Mouse (Mus musculus) CH12F3 (cell line): ENCODE measurements around the gene Elp4.

ENCODE experiments used
- in situ Hi-C: fragments of 300-500 bp; cut with MboI; formaldehyde crosslinking; loops from 2 replicates; pipeline ENCODE4 v1.14.3; 2020; ENCODE audit warnings: low sequenced_read_pairs

The Elp4 gene

DNA sequence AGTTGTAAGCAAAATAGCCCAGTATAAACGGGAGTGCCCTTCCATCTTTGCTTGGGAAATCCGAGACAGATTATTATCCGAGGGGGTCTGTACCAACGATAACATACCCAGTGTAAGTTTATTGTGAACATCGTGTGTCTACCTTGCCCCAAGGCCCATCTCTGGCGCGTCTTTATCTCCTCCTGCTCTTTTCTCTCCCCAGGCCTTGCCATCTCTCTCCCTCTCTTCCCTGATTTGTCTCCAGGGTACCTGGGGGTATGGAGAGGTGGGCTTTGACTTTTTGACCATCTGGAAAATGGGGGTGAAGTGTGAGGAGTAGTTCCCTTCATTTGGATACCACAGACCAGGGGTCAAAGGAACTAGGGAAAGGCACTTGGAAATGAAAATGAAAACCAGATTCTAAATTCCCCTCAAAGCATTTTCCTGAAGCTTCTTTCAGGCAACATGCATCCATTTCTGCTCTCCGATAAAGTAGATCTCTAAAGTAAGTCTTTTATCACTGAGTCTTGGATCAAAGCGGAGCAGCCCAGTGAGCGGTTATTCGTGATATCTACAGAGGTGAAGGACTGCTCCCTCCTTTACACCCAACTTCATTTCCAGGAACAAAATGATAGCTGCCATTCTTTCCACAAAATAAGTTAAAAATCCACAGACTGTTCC, 219.2 kb downstream of the Elp4 start:
- in situ Hi-C loops, result no loop called here

DNA sequence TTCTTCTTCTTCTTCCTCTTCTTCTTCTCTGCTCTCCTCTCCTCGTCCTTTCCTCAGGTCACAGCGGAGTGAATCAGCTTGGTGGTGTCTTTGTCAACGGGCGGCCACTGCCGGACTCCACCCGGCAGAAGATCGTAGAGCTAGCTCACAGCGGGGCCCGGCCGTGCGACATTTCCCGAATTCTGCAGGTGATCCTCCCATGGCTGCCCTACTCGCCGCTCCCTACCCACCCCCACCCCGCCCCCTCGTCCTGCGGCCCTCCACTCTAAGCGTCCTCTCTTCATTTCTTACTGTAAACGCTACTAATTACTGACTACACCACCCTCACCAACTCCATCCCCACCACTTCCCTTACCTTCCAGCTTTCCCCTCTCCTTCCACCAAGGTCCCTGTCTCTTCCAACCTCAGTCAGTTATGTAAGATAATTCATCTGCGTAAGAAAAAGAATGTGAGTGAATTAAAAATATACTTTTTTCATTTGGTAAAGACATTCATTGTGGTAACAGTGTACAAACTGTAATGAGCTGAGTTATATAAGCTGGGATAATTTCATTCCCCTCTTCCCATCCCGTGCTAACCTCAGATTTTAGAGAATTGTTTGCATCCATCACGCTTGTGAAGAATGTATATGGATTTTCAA, 220.5 kb downstream of the Elp4 start:
- in situ Hi-C loops, result no loop called here

- in situ Hi-C loops, result no loop called here
These were observed 221.6 kb downstream of the Elp4 start for GRCm38 (mm10) chr2:105682634-105683351.

- in situ Hi-C loops, result no loop called here
These were observed 222.3 kb downstream of the Elp4 start for GRCm38 (mm10) chr2:105682011-105682501.

GRCm38 (mm10) chr2:105680999-105681710, 223.2 kb downstream of the Elp4 start:
- in situ Hi-C loops, result no loop called here

- in situ Hi-C loops, result no loop called here
These were observed 224.0 kb downstream of the Elp4 start for GRCm38 (mm10) chr2:105680146-105680998.

GRCm38 (mm10) chr2:105679331-105679730, 225.0 kb downstream of the Elp4 start:
- in situ Hi-C loops, result no loop called here

GRCm38 (mm10) chr2:105678880-105679321, 225.5 kb downstream of the Elp4 start:
- in situ Hi-C loops, result no loop called here

DNA sequence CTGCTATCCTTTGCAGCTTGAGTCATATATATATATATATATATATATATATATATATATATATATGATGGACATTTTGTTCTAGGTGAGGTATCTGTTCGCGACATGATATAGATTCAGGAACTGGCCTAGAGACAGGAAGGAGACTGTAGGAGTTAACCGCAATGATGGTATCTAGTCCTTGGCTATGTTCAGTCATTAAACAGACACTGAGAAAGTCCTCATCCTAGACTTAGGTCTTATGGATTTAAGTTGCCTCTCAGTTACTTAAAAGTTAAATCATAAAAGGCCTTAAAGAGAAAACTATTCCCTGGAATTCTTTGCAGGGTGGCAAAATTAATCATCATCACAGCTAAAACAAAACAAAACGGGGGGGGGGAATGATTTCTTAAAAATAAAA, 226.1 kb downstream of the Elp4 start:
- in situ Hi-C loops, result no loop called here

DNA sequence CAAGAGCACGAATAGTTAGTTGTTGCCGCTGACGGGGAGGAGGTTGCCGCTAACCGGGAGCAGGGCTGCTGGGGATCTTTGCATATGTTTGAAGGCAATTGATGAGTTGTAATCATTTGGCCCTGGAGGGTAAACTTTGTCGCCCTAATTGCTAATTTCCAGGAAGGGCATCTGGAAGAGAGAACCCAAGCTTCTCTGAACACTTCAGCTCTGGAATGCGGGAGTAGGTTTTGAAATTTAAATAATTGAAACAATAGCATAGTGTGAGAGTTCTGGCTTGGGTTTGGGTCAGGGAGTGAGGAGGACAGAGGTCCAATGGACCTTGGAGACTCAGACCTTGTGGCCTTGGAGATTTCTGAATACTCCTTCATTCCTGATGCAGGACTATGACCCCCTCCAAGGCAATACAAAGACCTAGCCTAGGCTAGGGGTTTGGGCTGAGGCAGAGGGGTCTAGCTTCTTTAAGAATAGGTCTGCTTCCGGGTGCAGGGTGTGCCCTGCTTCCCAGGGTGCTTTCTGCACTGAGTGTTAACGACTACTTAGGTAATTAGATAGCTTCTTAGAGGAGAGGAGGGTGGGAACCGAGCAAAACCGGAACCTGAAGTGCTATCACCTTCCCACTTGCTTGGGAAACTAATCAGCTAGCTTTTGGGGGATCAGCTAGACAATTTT, 226.8 kb downstream of the Elp4 start:
- in situ Hi-C loops, result no loop called here

DNA sequence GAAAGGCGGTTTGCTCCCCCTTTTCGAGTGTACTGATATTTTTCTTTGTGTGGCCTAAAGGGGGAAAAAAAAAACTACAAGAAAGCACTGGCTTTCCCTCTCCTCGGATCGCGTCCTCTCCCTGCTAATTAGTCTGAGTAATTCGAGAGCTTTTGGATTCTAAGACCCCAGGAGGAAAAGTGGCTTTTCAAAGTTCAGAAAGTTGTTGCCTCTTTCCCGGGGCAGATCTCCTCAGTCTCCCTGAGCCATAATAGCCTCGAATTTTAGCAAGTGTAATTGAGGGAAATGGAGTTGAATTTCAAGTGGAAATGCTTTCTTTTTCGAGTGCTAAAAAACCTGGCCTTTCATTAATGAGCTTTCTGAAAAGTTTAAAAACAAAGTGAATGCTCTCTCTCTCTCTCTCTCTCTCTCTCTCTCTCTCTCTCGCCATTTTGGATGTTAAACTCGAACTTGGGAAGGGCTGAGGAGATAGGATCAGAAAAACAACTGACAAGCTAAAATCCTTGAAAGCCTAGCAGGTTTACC, 227.4 kb downstream of the Elp4 start:
- in situ Hi-C loops, result no loop called here

GRCm38 (mm10) chr2:105676080-105676908, 228.1 kb downstream of the Elp4 start:
- in situ Hi-C loops, result no loop called here

GRCm38 (mm10) chr2:105675730-105676079, 228.7 kb downstream of the Elp4 start:
- in situ Hi-C loops, result no loop called here

DNA sequence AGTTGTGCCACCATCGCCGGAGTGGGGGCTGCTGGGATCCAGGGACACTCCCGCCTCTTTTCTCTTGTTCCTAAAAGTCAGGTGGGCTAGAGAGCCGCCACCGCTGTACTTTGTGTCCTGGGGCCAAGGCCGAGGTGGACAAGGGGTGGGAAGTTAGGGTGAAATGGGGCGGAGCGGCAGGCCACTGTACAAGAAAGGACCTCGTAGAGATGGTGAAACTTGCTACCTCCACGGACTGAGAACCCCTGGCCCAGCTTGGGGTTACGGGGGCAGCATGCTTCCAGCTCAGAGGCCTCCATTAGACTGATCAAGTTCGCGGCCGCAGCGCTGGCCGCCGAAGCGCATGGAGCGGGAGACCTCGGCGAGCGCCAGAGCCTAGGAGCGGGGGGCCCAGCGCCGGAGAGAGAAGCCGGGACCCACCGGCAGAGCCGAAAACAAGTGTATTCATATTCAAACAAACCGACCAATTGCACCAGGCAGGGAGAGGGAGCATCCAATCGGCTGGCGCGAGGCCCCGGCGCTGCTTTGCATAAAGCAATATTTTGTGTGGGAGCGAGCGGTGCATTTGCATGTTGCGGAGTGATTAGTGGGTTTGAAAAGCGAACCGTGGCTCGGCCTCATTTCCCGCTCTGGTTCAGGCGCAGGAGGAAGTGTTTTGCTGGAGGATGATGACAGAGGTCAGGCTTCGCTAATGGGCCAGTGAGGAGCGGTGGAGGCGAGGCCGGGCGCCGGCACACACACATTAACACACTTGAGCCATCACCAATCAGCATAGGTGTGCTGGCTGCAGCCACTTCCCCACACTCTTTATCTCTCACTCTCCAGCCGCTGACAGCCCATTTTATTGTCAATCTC, 229.3 kb downstream of the Elp4 start:
- in situ Hi-C loops, result no loop called here

- in situ Hi-C loops, result no loop called here
These were observed 230.1 kb downstream of the Elp4 start for GRCm38 (mm10) chr2:105674061-105674874.

- in situ Hi-C loops, result no loop called here
These were observed 230.7 kb downstream of the Elp4 start for GRCm38 (mm10) chr2:105673631-105674060.

DNA sequence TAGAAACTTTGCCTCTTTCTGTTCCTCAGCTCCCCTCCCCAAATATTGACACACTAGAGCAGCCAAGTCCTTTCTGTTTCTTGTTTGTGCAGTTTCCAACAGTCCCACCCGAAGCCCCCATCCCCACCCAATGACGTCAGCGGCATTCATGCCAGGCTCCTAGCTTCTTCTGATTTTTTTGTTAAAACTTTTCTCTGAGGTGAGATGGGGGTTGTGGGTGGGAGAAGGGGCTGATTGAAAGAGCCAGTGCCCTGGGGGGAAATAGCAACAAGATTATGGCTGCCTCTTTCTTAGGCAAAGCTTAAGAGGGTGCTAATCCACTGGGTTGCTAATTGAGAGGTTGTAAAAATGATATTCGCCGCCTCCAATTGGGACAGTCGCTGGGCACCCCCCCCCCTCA, 231.3 kb downstream of the Elp4 start:
- in situ Hi-C loops, result no loop called here
